ENCODE assay signal across 7 mouse cellular contexts in the genomic region with DNA sequence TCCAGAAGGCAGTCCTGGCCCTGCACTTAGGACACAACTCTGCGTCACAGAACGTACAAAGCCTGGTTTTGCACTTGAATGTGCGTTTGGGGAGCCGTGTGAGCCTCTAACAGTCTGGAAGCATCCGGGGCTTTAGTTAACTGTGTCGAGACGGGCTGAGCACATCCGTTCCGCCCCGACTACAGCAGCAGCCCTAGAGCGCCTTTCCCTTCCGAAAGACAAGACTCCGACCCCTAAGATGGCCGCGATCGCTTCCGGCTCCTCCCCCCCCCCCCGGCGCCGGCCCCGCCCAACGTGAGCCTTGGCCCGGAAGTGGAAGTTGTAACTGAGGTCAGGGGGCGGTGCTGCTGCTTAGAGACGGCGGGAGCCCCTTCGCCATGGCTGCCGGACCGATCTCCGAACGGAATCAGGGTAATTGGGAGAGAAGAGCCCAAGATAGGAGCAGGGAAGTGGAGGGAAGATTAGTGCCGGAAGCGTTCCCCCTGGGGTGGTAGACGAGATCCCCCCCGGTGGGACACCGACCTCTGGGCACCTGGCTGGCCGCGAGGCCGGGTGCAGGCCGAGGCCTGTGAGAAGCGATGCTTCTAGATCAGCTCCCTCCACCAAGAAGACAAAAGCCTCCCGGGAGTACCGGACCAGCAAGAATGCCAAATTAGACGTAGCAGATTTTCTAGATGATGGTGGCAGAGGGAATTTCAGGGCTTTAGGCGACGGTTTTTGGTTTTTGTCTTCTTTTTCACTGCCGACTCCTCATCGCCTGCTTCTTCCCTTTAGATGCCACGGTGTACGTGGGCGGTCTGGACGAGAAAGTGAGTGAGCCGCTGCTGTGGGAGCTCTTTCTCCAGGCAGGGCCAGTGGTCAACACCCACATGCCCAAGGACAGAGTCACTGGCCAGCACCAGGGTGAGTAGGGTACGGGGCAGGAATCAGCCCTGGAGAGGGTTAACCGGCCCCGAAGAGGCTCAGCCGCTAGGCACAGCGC. TPM values are rescaled to one million over a fixed set of nuclear protein-coding genes. Genes with fewer than 3 reads are reported as not detected.
A peak's percentile ranks its signal among the peaks of the same experiment; 100 is the strongest.
DNase-seq lines count a peak whose midpoint lies in the region; ATAC-seq lines count a peak whose summit lies in the region.

Sf3b4 (plus strand) TSS at position 136 of the 982 bp plus-strand sequence.

- peak; percentile 77 for DNase-seq in adrenal gland, adult 8-10 months
- peak; percentile 95 for DNase-seq in embryo, embryonic 11 days
- DNase-seq in gastrocnemius, postnatal 36 days: peak; percentile 76 to 81
- DNase-seq in limb, embryonic 10.5 days (ENCODE audit: low spot score): peak; percentile 98
- DNase-seq in spleen, adult 12 weeks (ENCODE audit: low spot score): peak; percentile 73

- H3K27me3 ChIP-seq in intestine, embryonic 16.5 days (replicated peaks; ENCODE audit: control insufficient read depth, insufficient read depth, low read length): no peaks in the 10 kb centered on the region
- no peaks in the 10 kb centered on the region for H3K27me3 ChIP-seq in limb, embryonic 10.5 days (ENCODE audit: low read depth, poor library complexity, severe bottlenecking)
- no peaks in the 10 kb centered on the region for H3K27me3 ChIP-seq in midbrain, embryonic 13.5 days

- peak within 1 kb of the TSS; percentile 97 for H3K27ac ChIP-seq in intestine, embryonic 16.5 days (ENCODE audit: low read length)
- peak within 1 kb of the TSS; percentile 95 for H3K27ac ChIP-seq in limb, embryonic 10.5 days
- peak within 1 kb of the TSS; percentile 99 for H3K27ac ChIP-seq in midbrain, embryonic 13.5 days

- WGBS in intestine, embryonic 16.5 days: under 1% methylated on average over 57 of the region's 58 CpGs
- under 1% methylated on average over 55 of the region's 58 CpGs for WGBS in limb, embryonic 10.5 days
- under 1% methylated on average over 57 of the region's 58 CpGs for WGBS in midbrain, embryonic 13.5 days

- H3K4me2 ChIP-seq in intestine, embryonic 16.5 days (ENCODE audit: low read depth, low read length): peak within 1 kb of the TSS; percentile 92
- peak within 1 kb of the TSS; percentile 99 for H3K4me2 ChIP-seq in midbrain, embryonic 13.5 days (replicated peaks)

- peaks cover 10% of the 10 kb centered on the region; the same call in 1 of the 2 replicates for H3K36me3 ChIP-seq in intestine, embryonic 16.5 days (ENCODE audit: control insufficient read depth, insufficient read depth, low read length)
- H3K36me3 ChIP-seq in limb, embryonic 10.5 days: peaks cover 73% of the 10 kb centered on the region
- peaks cover 38% of the 10 kb centered on the region for H3K36me3 ChIP-seq in midbrain, embryonic 13.5 days

- H3K9ac ChIP-seq in intestine, embryonic 16.5 days (ENCODE audit: low read depth, low read length): peak within 1 kb of the TSS; percentile 82
- H3K9ac ChIP-seq in midbrain, embryonic 13.5 days (replicated peaks): peak within 1 kb of the TSS; percentile 88

- intact Hi-C loops in gastrocnemius, postnatal 36 days (cut with DNase I): no loop called here

- peak; percentile 93 for ATAC-seq in intestine, embryonic 16.5 days
- ATAC-seq in midbrain, embryonic 13.5 days: peak; percentile 96

- H3K4me3 ChIP-seq in intestine, embryonic 16.5 days (ENCODE audit: low read length): peak within 1 kb of the TSS; percentile 89
- peak within 1 kb of the TSS; percentile 95 for H3K4me3 ChIP-seq in limb, embryonic 10.5 days
- H3K4me3 ChIP-seq in midbrain, embryonic 13.5 days (replicated peaks): peak within 1 kb of the TSS; percentile 85

- peaks cover 15% of the 10 kb centered on the region for H3K4me1 ChIP-seq in intestine, embryonic 16.5 days (ENCODE audit: control insufficient read depth, insufficient read depth, low read length)
- H3K4me1 ChIP-seq in limb, embryonic 10.5 days: peaks cover 40% of the 10 kb centered on the region
- H3K4me1 ChIP-seq in midbrain, embryonic 13.5 days (replicated peaks): peaks cover 40% of the 10 kb centered on the region

- H3K9me3 ChIP-seq in intestine, embryonic 16.5 days (ENCODE audit: control insufficient read depth, low read length): no peaks in the 10 kb centered on the region
- H3K9me3 ChIP-seq in limb, embryonic 10.5 days (replicated peaks): no peaks in the 10 kb centered on the region
- no peaks in the 10 kb centered on the region for H3K9me3 ChIP-seq in midbrain, embryonic 13.5 days

RNA-seq across cellular contexts. Expression of gene Sf3b4, which starts in this region (rescaled TPM):
- 10 to 100 TPM; 46.8 to 59.3 (median 50.8) TPM for total RNA-seq in adrenal gland, adult 8-10 months (2022)
- 10 to 100 TPM; 10.7 to 11.6 TPM for total RNA-seq in gastrocnemius, postnatal 36 days (2021)
- 142 and 154 TPM in 2 replicates for polyA plus RNA-seq in intestine, embryonic 16.5 days (2015; fragmentation: Nextera tagmentation; extraction: Ambion mirVana)
- 290 and 304 TPM in 2 replicates for polyA plus RNA-seq in limb, embryonic 10.5 days (2016; fragmentation: Nextera tagmentation; extraction: Ambion mirVana)
- 152 and 154 TPM in 2 replicates for polyA plus RNA-seq in midbrain, embryonic 13.5 days (2015; fragmentation: Nextera tagmentation; extraction: Ambion mirVana)

Comparison
In these comparisons a context has a peak if more than half of its experiments do, and no peak if none do; other contexts are left out.
1. Peak in every context shown above with its lines: DNase-seq, ATAC-seq, H3K4me3 ChIP-seq and H3K27ac ChIP-seq.